Mouse (Mus musculus): ENCODE measurements around the gene Gpr6. TPM values are rescaled to one million over a fixed set of nuclear protein-coding genes. Genes with fewer than 3 reads are reported as not detected.

Gpr6 gene
- polyA plus RNA-seq (2015; fragmentation: Nextera tagmentation; extraction: Ambion mirVana), result 2.0 and 3.3 TPM in 2 replicates

DNA sequence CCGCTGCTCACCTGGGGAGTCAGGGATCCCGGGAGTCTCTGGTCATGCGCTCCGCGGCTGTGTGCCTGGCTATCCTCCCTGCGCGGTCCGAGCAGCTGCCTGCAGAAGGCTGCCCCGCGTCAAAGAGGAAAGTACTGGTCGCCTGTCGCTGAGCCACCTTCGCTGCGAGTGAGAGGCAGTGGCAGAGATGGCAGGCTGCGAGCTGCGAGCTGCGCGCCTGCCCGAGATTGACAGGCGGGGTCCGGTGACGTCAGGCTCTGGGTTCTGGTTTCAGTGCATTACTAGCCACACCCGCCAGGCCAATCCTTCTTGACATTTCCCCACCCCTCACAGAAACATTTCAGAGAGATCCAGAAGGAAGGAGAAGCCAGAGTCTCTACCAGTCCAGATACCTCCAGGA lies at the start of gene Gpr6:
Gene Gpr6, minus strand, starts transcription at position 170 of the 400 bp plus-strand sequence.
- H3K4me2 ChIP-seq (ENCODE audit: low read length), result peak within 1 kb of the TSS; percentile 95
- peaks cover 18% of the 10 kb centered on the region for H3K4me1 ChIP-seq (replicated peaks; ENCODE audit: control insufficient read depth, insufficient read depth, low read length)
- peaks cover 18% of the 10 kb centered on the region for H3K27me3 ChIP-seq (replicated peaks; ENCODE audit: control insufficient read depth, insufficient read depth, low read length)
- H3K9me3 ChIP-seq (ENCODE audit: control insufficient read depth, low read length), result no peaks in the 10 kb centered on the region
- peak within 1 kb of the TSS; percentile 63 for H3K9ac ChIP-seq (replicated peaks; ENCODE audit: low read depth, low read length)
- H3K4me3 ChIP-seq (replicated peaks; ENCODE audit: low read length), result peak within 1 kb of the TSS; percentile 65
- under 1% methylated on average over 23 of the region's 23 CpGs for WGBS
- no peaks in the 10 kb centered on the region for H3K36me3 ChIP-seq (ENCODE audit: control insufficient read depth, insufficient read depth)
- H3K27ac ChIP-seq (ENCODE audit: low read length), result no peak within 1 kb of the TSS
- ATAC-seq, result peak; percentile 69

DNA sequence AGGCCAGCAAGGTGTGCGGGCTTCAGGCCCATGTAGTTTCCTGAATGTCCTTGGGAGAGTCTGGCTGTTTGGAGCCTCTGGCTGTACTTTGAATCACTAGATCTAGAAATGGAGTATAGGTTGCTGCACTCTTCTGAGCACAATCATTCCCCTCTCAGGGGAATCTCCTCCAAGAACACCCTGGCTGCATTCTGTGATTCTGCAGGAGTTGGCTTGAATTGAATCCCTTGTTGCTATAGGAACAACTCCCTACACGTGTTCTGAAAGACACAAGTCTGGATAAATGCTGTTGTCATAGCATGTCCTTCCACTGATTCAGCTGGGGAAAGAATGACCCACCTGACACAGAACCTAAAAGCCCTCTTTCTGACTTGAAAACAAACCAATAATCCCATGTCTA lies 28.0 kb upstream of the Gpr6 start:
- ATAC-seq, result peak; percentile 50; the same call in 1 of the 2 replicates
- 49% methylated on average over 2 of the region's 2 CpGs for WGBS

DNA sequence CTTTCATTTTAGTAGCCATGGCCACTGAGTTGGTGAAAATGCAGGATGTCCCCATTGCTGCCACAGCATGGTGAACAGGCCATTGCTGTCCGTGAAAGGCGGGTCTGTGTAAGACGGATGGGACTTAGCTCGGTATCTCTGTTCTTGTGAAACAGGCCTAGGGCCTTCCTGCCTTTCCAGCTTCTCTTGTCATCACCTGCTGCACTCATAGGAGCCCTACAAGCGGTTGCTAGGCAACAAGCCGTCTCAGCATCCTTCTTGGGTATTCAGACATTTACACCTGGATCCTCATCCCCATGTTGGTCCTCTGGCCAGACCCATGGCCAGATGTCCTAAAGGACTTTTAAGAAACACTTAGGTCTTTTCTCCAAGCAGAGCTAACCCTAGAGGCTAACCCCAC lies 26.1 kb upstream of the Gpr6 start:
- H3K4me2 ChIP-seq (ENCODE audit: low read length), result no peak overlapping the region
- no peaks in the 10 kb centered on the region for H3K27me3 ChIP-seq (replicated peaks; ENCODE audit: control insufficient read depth, insufficient read depth, low read length)
- no peaks in the 10 kb centered on the region; the same call in 1 of the 2 replicates for H3K4me1 ChIP-seq (replicated peaks; ENCODE audit: control insufficient read depth, insufficient read depth, low read length)
- no peaks in the 10 kb centered on the region for H3K9me3 ChIP-seq (ENCODE audit: control insufficient read depth, low read length)
- H3K4me3 ChIP-seq (replicated peaks; ENCODE audit: low read length), result no peak overlapping the region
- no peak for ATAC-seq
- 89% methylated on average over 6 of the region's 6 CpGs for WGBS
- no peak overlapping the region for H3K9ac ChIP-seq (replicated peaks; ENCODE audit: low read depth, low read length)
- H3K27ac ChIP-seq (ENCODE audit: low read length), result no peak overlapping the region
- H3K36me3 ChIP-seq (ENCODE audit: control insufficient read depth, insufficient read depth), result no peaks in the 10 kb centered on the region

More for the DNA sequence above, 28.0 kb upstream of the Gpr6 start:
- Histone ChIP-seq H3K9me3 (ENCODE audit: control insufficient read depth, low read length) (no peaks in the 10 kb centered on the region), H3K27me3 (replicated peaks; ENCODE audit: control insufficient read depth, insufficient read depth, low read length) (no peaks in the 10 kb centered on the region), H3K36me3 (ENCODE audit: control insufficient read depth, insufficient read depth) (no peaks in the 10 kb centered on the region), H3K9ac (replicated peaks; ENCODE audit: low read depth, low read length) (no peak overlapping the region), H3K4me2 (ENCODE audit: low read length) (no peak overlapping the region), H3K4me1 (replicated peaks; ENCODE audit: control insufficient read depth, insufficient read depth, low read length) (no peaks in the 10 kb centered on the region; the same call in 1 of the 2 replicates), H3K4me3 (replicated peaks; ENCODE audit: low read length) (no peak overlapping the region), H3K27ac (ENCODE audit: low read length) (no peak overlapping the region)

DNA sequence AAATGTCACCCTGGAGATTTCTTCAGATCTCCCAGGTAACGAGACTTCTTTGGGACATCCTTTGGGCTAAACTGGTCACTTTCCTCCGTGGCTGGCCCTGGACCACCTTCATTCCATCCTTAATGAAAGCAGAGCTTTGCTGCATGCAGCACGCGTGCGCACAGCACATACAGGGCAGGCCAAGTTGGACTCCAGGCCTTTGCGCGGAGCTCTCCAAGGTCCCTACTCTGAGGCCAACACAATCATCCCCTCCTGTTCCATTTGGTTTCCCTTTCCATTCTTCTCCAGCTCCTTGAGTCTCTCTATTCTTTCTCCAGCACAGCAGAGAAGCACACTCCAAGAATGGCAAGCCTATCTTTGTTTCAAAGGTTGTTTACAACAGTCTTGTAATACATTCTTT lies 16.8 kb upstream of the Gpr6 start:
- Histone ChIP-seq H3K4me2 (ENCODE audit: low read length) (no peak overlapping the region), H3K9ac (replicated peaks; ENCODE audit: low read depth, low read length) (no peak overlapping the region), H3K4me1 (replicated peaks; ENCODE audit: control insufficient read depth, insufficient read depth, low read length) (no peaks in the 10 kb centered on the region), H3K4me3 (replicated peaks; ENCODE audit: low read length) (no peak overlapping the region), H3K27ac (ENCODE audit: low read length) (no peak overlapping the region), H3K36me3 (ENCODE audit: control insufficient read depth, insufficient read depth) (no peaks in the 10 kb centered on the region), H3K27me3 (replicated peaks; ENCODE audit: control insufficient read depth, insufficient read depth, low read length) (no peaks in the 10 kb centered on the region), H3K9me3 (ENCODE audit: control insufficient read depth, low read length) (no peaks in the 10 kb centered on the region)
- 70% methylated on average over 7 of the region's 7 CpGs for WGBS
- ATAC-seq, result no peak

DNA sequence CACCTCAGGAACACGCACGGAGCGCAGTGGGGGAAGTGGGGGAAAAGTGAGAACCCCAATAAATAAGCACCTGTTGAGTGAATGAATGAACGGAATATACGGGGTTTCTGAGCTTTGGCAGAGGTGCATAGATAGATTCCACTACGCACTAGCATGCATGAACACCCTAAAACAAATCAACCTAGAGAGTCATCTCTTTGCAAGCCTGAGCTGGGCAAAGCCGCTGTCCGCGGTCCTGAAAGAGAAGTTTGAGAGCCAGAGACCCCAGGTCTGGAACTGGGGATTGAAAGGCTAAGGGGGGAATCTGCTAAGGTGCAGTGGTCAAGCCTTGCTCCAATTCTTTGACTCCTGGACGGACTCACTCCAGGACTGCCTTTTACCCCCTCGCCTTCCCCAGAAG lies 389 bp downstream of the Gpr6 start:
- peak; percentile 11; the same call in 1 of the 2 replicates for ATAC-seq
- Histone ChIP-seq H3K9ac (replicated peaks; ENCODE audit: low read depth, low read length) (peak overlapping the region; percentile 63), H3K36me3 (ENCODE audit: control insufficient read depth, insufficient read depth) (no peaks in the 10 kb centered on the region), H3K9me3 (ENCODE audit: control insufficient read depth, low read length) (no peaks in the 10 kb centered on the region), H3K4me1 (replicated peaks; ENCODE audit: control insufficient read depth, insufficient read depth, low read length) (peaks cover 18% of the 10 kb centered on the region), H3K27me3 (replicated peaks; ENCODE audit: control insufficient read depth, insufficient read depth, low read length) (peaks cover 18% of the 10 kb centered on the region), H3K4me2 (ENCODE audit: low read length) (peak overlapping the region; percentile 95), H3K27ac (ENCODE audit: low read length) (no peak overlapping the region), H3K4me3 (replicated peaks; ENCODE audit: low read length) (peak overlapping the region; percentile 65)
- 3% methylated on average over 11 of the region's 11 CpGs for WGBS

DNA sequence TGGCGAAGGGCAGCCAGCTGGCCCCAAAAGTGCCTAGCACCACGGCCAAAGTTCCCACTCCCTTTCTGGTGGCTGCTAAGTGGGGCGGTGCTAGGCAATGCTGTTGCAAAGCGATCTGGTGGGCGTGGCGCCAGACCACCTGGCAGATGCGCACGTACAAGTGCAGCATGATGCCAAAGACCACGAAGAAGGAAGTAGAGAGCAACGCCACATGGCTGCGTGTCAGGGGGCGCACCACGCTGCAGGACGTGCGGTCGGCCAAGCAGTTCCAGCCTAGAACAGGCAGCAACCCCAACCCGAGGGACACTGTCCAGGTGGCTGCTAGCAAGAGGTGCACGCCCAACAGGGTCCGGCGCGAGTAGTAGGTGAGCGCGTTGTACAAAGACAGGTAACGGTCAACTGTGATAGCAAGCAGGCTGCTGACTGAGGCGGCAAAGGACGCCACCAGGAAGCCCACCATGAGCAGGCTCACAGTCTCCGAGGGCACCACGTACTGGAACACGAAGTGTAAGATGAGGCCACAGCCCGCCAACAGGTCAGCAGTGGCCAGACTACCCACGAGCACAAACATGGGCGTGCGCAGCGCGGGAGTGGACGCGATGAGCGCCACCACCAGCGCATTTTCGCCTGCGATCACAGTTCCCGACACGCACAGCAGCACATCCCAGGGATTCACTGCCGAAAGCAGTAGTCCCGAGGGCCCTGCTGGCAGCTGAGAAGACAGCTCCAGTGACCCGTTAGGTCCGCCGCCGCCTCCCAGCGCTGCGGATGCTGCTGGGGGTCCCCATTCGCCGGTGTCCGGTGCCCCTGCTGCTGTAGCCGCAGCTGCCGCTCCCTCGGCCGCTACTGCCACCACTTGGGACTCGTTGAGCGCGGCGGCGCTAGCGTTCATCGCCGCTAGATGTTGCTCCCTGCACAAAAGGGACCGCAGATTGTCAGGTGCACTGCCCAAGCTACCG lies 1.1 kb downstream of the Gpr6 start:
- WGBS, result 2% methylated on average over 68 of the region's 68 CpGs
- Histone ChIP-seq H3K4me3 (replicated peaks; ENCODE audit: low read length) (peak overlapping the region; percentile 65), H3K27ac (ENCODE audit: low read length) (no peak overlapping the region), H3K27me3 (replicated peaks; ENCODE audit: control insufficient read depth, insufficient read depth, low read length) (peaks cover 18% of the 10 kb centered on the region), H3K9ac (replicated peaks; ENCODE audit: low read depth, low read length) (peak overlapping the region; percentile 63), H3K36me3 (ENCODE audit: control insufficient read depth, insufficient read depth) (no peaks in the 10 kb centered on the region), H3K4me1 (replicated peaks; ENCODE audit: control insufficient read depth, insufficient read depth, low read length) (peaks cover 18% of the 10 kb centered on the region), H3K4me2 (ENCODE audit: low read length) (peak overlapping the region; percentile 95), H3K9me3 (ENCODE audit: control insufficient read depth, low read length) (no peaks in the 10 kb centered on the region)
- peak; percentile 56 for ATAC-seq

DNA sequence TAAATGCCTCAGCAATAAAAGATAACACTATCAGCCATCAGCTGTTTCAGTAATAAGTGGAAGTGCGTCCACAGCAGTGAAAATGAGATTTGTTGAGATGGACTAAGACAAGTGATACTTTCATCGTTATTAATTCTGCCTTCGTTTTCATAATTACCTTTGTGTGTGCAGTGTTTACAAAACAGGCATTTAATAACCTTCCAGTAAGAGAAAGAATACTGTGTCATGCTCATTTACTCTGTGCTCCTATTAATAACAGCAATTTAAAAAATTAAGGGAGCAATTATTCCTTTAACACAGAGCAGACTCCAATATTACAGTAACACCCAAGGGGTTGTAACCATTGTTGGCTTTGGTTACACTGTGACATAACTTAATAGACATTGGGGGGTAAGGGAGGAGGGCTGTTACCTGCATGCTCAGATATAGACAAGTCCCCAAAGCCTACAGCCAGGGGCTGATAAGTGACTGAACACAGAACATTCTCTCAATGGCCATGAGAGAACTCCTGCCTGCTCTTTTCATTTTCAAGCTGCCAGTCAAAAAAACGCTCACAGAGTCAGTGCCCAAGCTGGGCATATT lies 11.7 kb downstream of the Gpr6 start:
- Histone ChIP-seq H3K9ac (replicated peaks; ENCODE audit: low read depth, low read length) (no peak overlapping the region), H3K27ac (ENCODE audit: low read length) (no peak overlapping the region), H3K4me3 (replicated peaks; ENCODE audit: low read length) (no peak overlapping the region), H3K4me1 (replicated peaks; ENCODE audit: control insufficient read depth, insufficient read depth, low read length) (no peaks in the 10 kb centered on the region), H3K4me2 (ENCODE audit: low read length) (no peak overlapping the region), H3K36me3 (ENCODE audit: control insufficient read depth, insufficient read depth) (no peaks in the 10 kb centered on the region), H3K9me3 (ENCODE audit: control insufficient read depth, low read length) (no peaks in the 10 kb centered on the region), H3K27me3 (replicated peaks; ENCODE audit: control insufficient read depth, insufficient read depth, low read length) (no peaks in the 10 kb centered on the region)
- ATAC-seq, result no peak
- WGBS, result 42% methylated on average over 4 of the region's 4 CpGs

DNA sequence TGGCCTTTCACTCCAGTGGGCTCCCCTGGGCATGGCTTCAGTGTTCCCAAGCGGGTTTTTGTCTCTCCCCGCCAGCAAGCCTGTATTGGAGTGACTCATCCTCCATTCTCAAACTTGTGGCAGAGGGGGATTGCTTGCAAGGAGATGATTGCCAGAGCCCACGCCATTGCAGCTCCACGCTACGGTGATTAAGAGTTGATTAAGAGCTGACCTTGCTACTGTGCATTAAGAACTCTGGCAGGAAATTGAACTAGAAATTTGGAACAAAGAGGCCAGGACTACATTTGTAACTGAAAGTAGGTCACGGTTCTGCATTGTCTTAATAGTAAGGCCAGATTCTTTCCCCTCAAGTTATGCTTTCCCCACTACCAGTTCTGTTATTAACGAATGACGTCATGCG lies 16.5 kb downstream of the Gpr6 start:
- H3K27ac ChIP-seq (ENCODE audit: low read length), result no peak overlapping the region
- H3K9ac ChIP-seq (replicated peaks; ENCODE audit: low read depth, low read length), result no peak overlapping the region
- WGBS, result 58% methylated on average over 9 of the region's 9 CpGs
- no peak for ATAC-seq
- H3K4me2 ChIP-seq (ENCODE audit: low read length), result no peak overlapping the region
- no peaks in the 10 kb centered on the region for H3K4me1 ChIP-seq (replicated peaks; ENCODE audit: control insufficient read depth, insufficient read depth, low read length)
- no peaks in the 10 kb centered on the region for H3K27me3 ChIP-seq (replicated peaks; ENCODE audit: control insufficient read depth, insufficient read depth, low read length)
- no peaks in the 10 kb centered on the region for H3K36me3 ChIP-seq (ENCODE audit: control insufficient read depth, insufficient read depth)
- H3K9me3 ChIP-seq (ENCODE audit: control insufficient read depth, low read length), result no peaks in the 10 kb centered on the region
- H3K4me3 ChIP-seq (replicated peaks; ENCODE audit: low read length), result no peak overlapping the region

DNA sequence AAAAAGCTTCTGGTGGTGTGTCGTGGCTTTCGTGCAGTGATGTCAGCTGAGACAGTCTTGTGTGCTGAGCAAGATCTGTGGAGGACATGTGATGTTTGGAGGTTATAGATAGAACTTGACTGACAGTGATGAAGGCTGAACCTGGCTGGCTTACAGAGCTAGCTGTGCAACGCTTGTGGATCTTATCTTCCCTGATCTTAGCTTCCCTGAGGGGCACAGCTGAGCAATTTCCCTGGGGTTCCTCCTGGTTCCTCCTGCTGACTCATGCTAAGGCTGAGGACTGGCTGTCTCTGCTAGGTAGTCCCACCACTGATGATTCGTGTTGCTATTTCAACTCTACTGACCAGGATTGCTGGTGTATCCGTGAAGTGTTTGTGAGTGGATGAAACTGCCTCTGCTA lies 18.1 kb downstream of the Gpr6 start:
- Histone ChIP-seq H3K27ac (ENCODE audit: low read length) (no peak overlapping the region), H3K4me3 (replicated peaks; ENCODE audit: low read length) (no peak overlapping the region), H3K4me2 (ENCODE audit: low read length) (no peak overlapping the region), H3K9me3 (ENCODE audit: control insufficient read depth, low read length) (no peaks in the 10 kb centered on the region), H3K36me3 (ENCODE audit: control insufficient read depth, insufficient read depth) (no peaks in the 10 kb centered on the region), H3K9ac (replicated peaks; ENCODE audit: low read depth, low read length) (no peak overlapping the region), H3K27me3 (replicated peaks; ENCODE audit: control insufficient read depth, insufficient read depth, low read length) (no peaks in the 10 kb centered on the region), H3K4me1 (replicated peaks; ENCODE audit: control insufficient read depth, insufficient read depth, low read length) (no peaks in the 10 kb centered on the region)
- ATAC-seq, result no peak
- 95% methylated on average over 5 of the region's 5 CpGs for WGBS
